8 mouse cellular contexts compared by ENCODE assay signal in the genomic region with DNA sequence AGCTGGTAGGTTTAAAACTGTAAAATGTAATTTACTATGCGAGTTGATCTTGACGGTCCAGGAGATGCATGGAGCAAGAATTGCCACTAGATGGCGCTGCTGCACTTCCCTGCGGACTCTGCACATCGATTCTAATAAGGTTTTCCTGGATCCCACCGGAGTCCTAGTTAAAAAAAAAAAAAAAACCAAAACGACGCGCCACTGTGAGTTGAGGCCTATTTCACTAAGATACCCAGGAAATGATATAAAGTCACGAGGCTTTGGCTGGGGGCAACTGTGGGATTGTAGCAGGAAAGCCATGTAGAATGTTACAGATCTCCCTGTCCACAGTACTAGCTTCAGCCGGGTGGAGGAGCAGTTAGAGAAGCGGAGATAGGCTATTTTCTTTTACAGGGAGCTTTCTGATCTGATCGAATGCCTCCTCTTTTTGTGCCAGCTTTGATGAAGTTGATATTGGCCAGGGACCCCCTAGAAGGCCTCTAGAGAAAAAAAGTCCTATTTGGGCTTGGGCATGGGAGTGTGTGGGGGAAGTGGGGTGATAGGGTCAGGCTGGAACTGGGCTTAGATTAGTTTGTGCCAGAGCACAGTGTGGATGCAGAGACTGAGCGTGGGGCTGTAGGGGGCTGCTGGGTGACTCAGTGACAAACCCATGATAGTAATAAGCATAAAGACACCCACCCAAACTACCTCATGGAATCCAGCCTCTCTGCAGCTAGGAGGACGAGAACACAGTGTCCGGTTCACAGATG.
DNase-seq lines count a peak whose midpoint lies in the region; ATAC-seq and TF ChIP-seq lines count a peak whose summit lies in the region.

No protein-coding gene starts in this region.

- H3K9ac ChIP-seq in forebrain, embryonic 15.5 days (replicated peaks), result no peak overlapping the region
- peak overlapping the region; percentile 47; the same call in 1 of the 2 replicates for H3K9ac ChIP-seq in hindbrain, embryonic 13.5 days

- TF ChIP-seq CTCF in spleen, adult 2 months (IDR thresholded peaks at IDR 0.05; ENCODE audit: extremely low read depth, insufficient read depth, insufficient read length, insufficient replicate concordance), result peak; percentile 71; the same call in 1 of the 2 replicates

- H3K9me3 ChIP-seq in forebrain, embryonic 15.5 days, result no peaks in the 10 kb centered on the region
- H3K9me3 ChIP-seq in hindbrain, embryonic 13.5 days, result no peaks in the 10 kb centered on the region

- peak; percentile 23 to 24 for DNase-seq in spleen, adult 2 months (ENCODE audit: low read depth in 1 of 2, low spot score in 2 of 2)
- no peak for DNase-seq in spleen, postnatal 36 days (ENCODE audit: low spot score in 2 of 2)
- peak; percentile 58 to 78 for DNase-seq in cerebellum, adult 18-20 months
- peak; percentile 58 to 85 for DNase-seq in layer of hippocampus, postnatal 25 days (ENCODE audit: extremely low spot score in 1 of 2, low spot score in 1 of 2)
- DNase-seq in lung, postnatal 4 days, result peak; percentile 38 to 62
- peak; percentile 78 for DNase-seq in right cerebral cortex, postnatal 14 days

- TF ChIP-seq POLR2A in spleen, adult 2 months (IDR thresholded peaks at IDR 0.05; ENCODE audit: low read depth, low read length), result no peak

- H3K27me3 ChIP-seq in spleen, adult 2 months (ENCODE audit: control insufficient read depth, insufficient read depth, low read length), result no peaks in the 10 kb centered on the region
- peaks cover 9% of the 10 kb centered on the region; the same call in 1 of the 2 replicates for H3K27me3 ChIP-seq in forebrain, embryonic 15.5 days
- H3K27me3 ChIP-seq in hindbrain, embryonic 13.5 days, result peaks cover 36% of the 10 kb centered on the region

- no peaks in the 10 kb centered on the region for H3K36me3 ChIP-seq in spleen, adult 2 months (ENCODE audit: control insufficient read depth, insufficient read depth, low read length)
- H3K36me3 ChIP-seq in forebrain, embryonic 15.5 days, result no peaks in the 10 kb centered on the region
- no peaks in the 10 kb centered on the region for H3K36me3 ChIP-seq in hindbrain, embryonic 13.5 days

- H3K4me1 ChIP-seq in spleen, adult 2 months (ENCODE audit: control insufficient read depth, insufficient read depth, insufficient read length), result no peaks in the 10 kb centered on the region
- no peaks in the 10 kb centered on the region for H3K4me1 ChIP-seq in forebrain, embryonic 15.5 days
- H3K4me1 ChIP-seq in hindbrain, embryonic 13.5 days (replicated peaks), result 0 out of 2 replicates have a peak, but pooled peaks cover 5% of the 10 kb centered on the region

- WGBS in spleen, adult 2 months, result 18% methylated on average over 16 of the region's 16 CpGs
- WGBS in forebrain, embryonic 15.5 days, result 19% methylated on average over 16 of the region's 16 CpGs
- 11% methylated on average over 15 of the region's 16 CpGs for WGBS in hindbrain, embryonic 13.5 days

- no peak overlapping the region for H3K4me3 ChIP-seq in spleen, adult 2 months (ENCODE audit: extremely low read depth, insufficient read depth, insufficient read length)
- 0 out of 2 replicates have a peak overlapping the region, but pooled peaks have one; percentile 8 for H3K4me3 ChIP-seq in forebrain, embryonic 15.5 days
- peak overlapping the region; percentile 24; the same call in 1 of the 2 replicates for H3K4me3 ChIP-seq in hindbrain, embryonic 13.5 days

- H3K4me2 ChIP-seq in forebrain, embryonic 15.5 days (replicated peaks), result peak overlapping the region; percentile 36
- H3K4me2 ChIP-seq in hindbrain, embryonic 13.5 days, result peak overlapping the region; percentile 49

- H3K27ac ChIP-seq in spleen, adult 2 months (ENCODE audit: insufficient read depth, low read length), result no peak overlapping the region
- H3K27ac ChIP-seq in forebrain, embryonic 15.5 days (replicated peaks), result no peak overlapping the region
- 0 out of 2 replicates have a peak overlapping the region, but pooled peaks have one; percentile 30 for H3K27ac ChIP-seq in hindbrain, embryonic 13.5 days

- ATAC-seq in forebrain, embryonic 15.5 days (replicated peaks), result peak; percentile 70
- ATAC-seq in hindbrain, embryonic 13.5 days (ENCODE audit: low FRiP score), result peak; percentile 63; the same call in 1 of the 2 replicates

Comparison
In these comparisons a context has a peak if more than half of its experiments do, and no peak if none do; other contexts are left out.
1. DNase-seq: peak in spleen, adult 2 months (2 of 2), cerebellum, adult 18-20 months (2 of 2), layer of hippocampus, postnatal 25 days (2 of 2), lung, postnatal 4 days (2 of 2) and right cerebral cortex, postnatal 14 days (single experiment); none in spleen, postnatal 36 days (0 of 2).